Mouse (Mus musculus) testis, adult 2 months (tissue): ENCODE results near the gene Tex2.

ENCODE experiments used
- CTCF ChIP-seq: fragments of 200-500 bp; IDR thresholded peaks from 2 replicates; pipeline ENCODE4 v1.5.1; 2012; ENCODE audit warnings: low read depth, mild to moderate bottlenecking, inconsistent platforms, low read length, moderate library complexity; ENCODE audit not compliant: control insufficient read depth, insufficient read depth, insufficient replicate concordance
- POLR2A ChIP-seq: fragments of 200-500 bp; IDR thresholded peaks from 2 replicates; pipeline ENCODE4 v1.6.1; 2012; ENCODE audit warnings: low read depth, mild to moderate bottlenecking, inconsistent platforms, low read length, moderate library complexity; ENCODE audit not compliant: control insufficient read depth

GRCm38 (mm10) chr11:106606042-106606441 is 7.2 kb downstream of the Tex2 start:
- TF ChIP-seq CTCF (no peak), POLR2A (no peak)
